ENCODE assay signal across 8 mouse cellular contexts in the genomic region with DNA sequence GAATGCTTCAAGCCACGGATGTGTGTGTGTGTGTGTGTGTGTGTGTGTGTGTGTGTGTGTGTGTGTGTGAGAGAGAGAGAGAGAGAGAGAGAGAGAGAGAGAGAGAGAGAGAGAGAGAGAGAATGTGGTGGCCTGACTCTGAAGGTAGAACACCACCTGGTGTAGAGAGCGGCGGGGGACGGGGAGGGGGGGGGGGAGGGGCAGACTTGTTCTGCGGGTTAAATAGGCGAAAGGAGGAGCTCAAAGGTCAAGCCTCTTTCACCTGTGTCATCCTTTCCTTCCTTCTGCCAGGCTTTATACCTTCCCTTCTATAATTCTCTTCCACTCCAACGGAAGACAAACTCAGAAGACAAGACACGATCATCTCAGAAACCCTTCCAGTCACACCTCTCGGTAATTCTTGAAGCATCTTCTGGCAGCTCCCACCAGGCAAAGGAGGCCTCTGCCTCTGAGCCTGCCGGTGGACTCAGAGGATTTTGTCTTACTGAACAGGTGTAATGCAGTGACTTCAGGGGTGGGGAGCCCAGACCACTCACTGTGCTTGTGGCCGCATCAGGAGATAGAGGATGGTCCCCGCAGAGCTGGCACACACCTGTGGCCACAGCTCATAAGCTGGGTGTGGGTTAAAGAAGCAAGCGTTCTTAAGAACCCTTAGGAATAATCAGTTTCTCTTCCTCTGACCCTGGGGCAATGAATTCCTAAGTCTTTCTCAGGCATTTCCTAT. TPM values are rescaled to one million over a fixed set of nuclear protein-coding genes. Genes with fewer than 3 reads are reported as not detected.
DNase-seq lines count a peak whose midpoint lies in the region; ATAC-seq and TF ChIP-seq lines count a peak whose summit lies in the region.

No protein-coding gene starts in this region.

- peak overlapping the region; percentile 74 for H3K4me2 ChIP-seq in kidney, embryonic 16.5 days (replicated peaks; ENCODE audit: low read depth, low read length)
- H3K4me2 ChIP-seq in embryonic facial prominence, embryonic 14.5 days (ENCODE audit: low read depth, low read length): peak overlapping the region; percentile 98
- H3K4me2 ChIP-seq in intestine, postnatal 0 days (replicated peaks; ENCODE audit: low read depth): peak overlapping the region; percentile 93
- H3K4me2 ChIP-seq in neural tube, embryonic 13.5 days: peak overlapping the region; percentile 97

- 21% methylated on average over 10 of the region's 13 CpGs for WGBS in kidney, embryonic 16.5 days
- 25% methylated on average over 11 of the region's 13 CpGs for WGBS in embryonic facial prominence, embryonic 14.5 days
- WGBS in intestine, postnatal 0 days: 17% methylated on average over 8 of the region's 13 CpGs
- WGBS in neural tube, embryonic 13.5 days: 24% methylated on average over 10 of the region's 13 CpGs

- peak overlapping the region; percentile 69 for H3K4me3 ChIP-seq in kidney, embryonic 16.5 days (ENCODE audit: low read length)
- peak overlapping the region; percentile 56 for H3K4me3 ChIP-seq in embryonic facial prominence, embryonic 14.5 days (ENCODE audit: low read depth, low read length)
- peak overlapping the region; percentile 58 for H3K4me3 ChIP-seq in intestine, postnatal 0 days (ENCODE audit: low read depth, low read length)
- H3K4me3 ChIP-seq in neural tube, embryonic 13.5 days: peak overlapping the region; percentile 56

- H3K27me3 ChIP-seq in kidney, embryonic 16.5 days (ENCODE audit: insufficient read depth, low read length): no peaks in the 10 kb centered on the region
- peaks cover 7% of the 10 kb centered on the region; the same call in 1 of the 2 replicates for H3K27me3 ChIP-seq in embryonic facial prominence, embryonic 14.5 days (replicated peaks; ENCODE audit: control insufficient read depth, insufficient read depth, low read length)
- no peaks in the 10 kb centered on the region for H3K27me3 ChIP-seq in intestine, postnatal 0 days (replicated peaks; ENCODE audit: control insufficient read depth, insufficient read depth, low read length)
- peaks cover 17% of the 10 kb centered on the region for H3K27me3 ChIP-seq in neural tube, embryonic 13.5 days

- no peaks in the 10 kb centered on the region for H3K9me3 ChIP-seq in kidney, embryonic 16.5 days (ENCODE audit: low read length)
- no peaks in the 10 kb centered on the region for H3K9me3 ChIP-seq in embryonic facial prominence, embryonic 14.5 days (ENCODE audit: control insufficient read depth, low read length)
- H3K9me3 ChIP-seq in intestine, postnatal 0 days (ENCODE audit: control insufficient read depth): no peaks in the 10 kb centered on the region
- H3K9me3 ChIP-seq in neural tube, embryonic 13.5 days: no peaks in the 10 kb centered on the region

- no peaks in the 10 kb centered on the region for H3K36me3 ChIP-seq in kidney, embryonic 16.5 days (ENCODE audit: insufficient read depth, low read length)
- no peaks in the 10 kb centered on the region for H3K36me3 ChIP-seq in embryonic facial prominence, embryonic 14.5 days (ENCODE audit: control insufficient read depth, insufficient read depth, low read length)
- H3K36me3 ChIP-seq in intestine, postnatal 0 days (ENCODE audit: control insufficient read depth, insufficient read depth): no peaks in the 10 kb centered on the region
- no peaks in the 10 kb centered on the region for H3K36me3 ChIP-seq in neural tube, embryonic 13.5 days

- peaks cover 10% of the 10 kb centered on the region; the same call in 1 of the 2 replicates for H3K4me1 ChIP-seq in kidney, embryonic 16.5 days (ENCODE audit: insufficient read depth, low read length)
- H3K4me1 ChIP-seq in embryonic facial prominence, embryonic 14.5 days (ENCODE audit: control insufficient read depth, insufficient read depth, low read length): no peaks in the 10 kb centered on the region
- peaks cover 6% of the 10 kb centered on the region; the same call in 1 of the 2 replicates for H3K4me1 ChIP-seq in intestine, postnatal 0 days (replicated peaks; ENCODE audit: control insufficient read depth, insufficient read depth, low read length)
- peaks cover 14% of the 10 kb centered on the region for H3K4me1 ChIP-seq in neural tube, embryonic 13.5 days (replicated peaks)

- no peak overlapping the region for H3K27ac ChIP-seq in kidney, embryonic 16.5 days (ENCODE audit: low read length)
- H3K27ac ChIP-seq in embryonic facial prominence, embryonic 14.5 days (replicated peaks; ENCODE audit: low read depth, low read length): no peak overlapping the region
- peak overlapping the region; percentile 16 for H3K27ac ChIP-seq in intestine, postnatal 0 days (ENCODE audit: low read depth, low read length)
- no peak overlapping the region for H3K27ac ChIP-seq in neural tube, embryonic 13.5 days (replicated peaks)

- no peak for TF ChIP-seq CTCF in intestine, postnatal 0 days (IDR thresholded peaks at IDR 0.05; ENCODE audit: low read depth)

- DNase-seq in kidney, adult 18-20 months: no peak
- DNase-seq in embryonic facial prominence, embryonic 14.5 days (ENCODE audit: low spot score): no peak
- no peak for DNase-seq in spleen, postnatal 4 days (ENCODE audit: low spot score in 2 of 2)
- no peak for DNase-seq in ovary, postnatal 14 days (ENCODE audit: low spot score)
- DNase-seq in layer of hippocampus, adult 18-20 months (ENCODE audit: low spot score in 2 of 2): no peak

- ATAC-seq in kidney, embryonic 16.5 days (ENCODE audit: low FRiP score, low TSS enrichment): no peak
- no peak for ATAC-seq in embryonic facial prominence, embryonic 14.5 days (ENCODE audit: low read depth)
- ATAC-seq in intestine, postnatal 0 days: peak; percentile 62
- no peak for ATAC-seq in neural tube, embryonic 13.5 days (ENCODE audit: low read depth)

- H3K9ac ChIP-seq in kidney, embryonic 16.5 days (replicated peaks; ENCODE audit: low read length): peak overlapping the region; percentile 64
- peak overlapping the region; percentile 74 for H3K9ac ChIP-seq in embryonic facial prominence, embryonic 14.5 days (ENCODE audit: low read depth, low read length)
- peak overlapping the region; percentile 31; the same call in 1 of the 2 replicates for H3K9ac ChIP-seq in intestine, postnatal 0 days (ENCODE audit: low read depth, low read length)
- H3K9ac ChIP-seq in neural tube, embryonic 13.5 days: peak overlapping the region; percentile 78

RNA-seq across cellular contexts. Expression of gene Stard13, which starts 0.9 kb away (rescaled TPM):
- polyA plus RNA-seq in kidney, embryonic 16.5 days (2015; fragmentation: Nextera tagmentation; extraction: Ambion mirVana): 12.0 and 12.2 TPM in 2 replicates
- polyA plus RNA-seq in embryonic facial prominence, embryonic 14.5 days (2014; fragmentation: Nextera tagmentation; extraction: Ambion mirVana): 13.3 and 13.6 TPM in 2 replicates
- 3.7 and 5.1 TPM in 2 replicates for polyA plus RNA-seq in intestine, postnatal 0 days (2015; fragmentation: Nextera tagmentation; extraction: Ambion mirVana)
- 8.5 and 10.0 TPM in 2 replicates for polyA plus RNA-seq in neural tube, embryonic 13.5 days (2015; fragmentation: Nextera tagmentation; extraction: Ambion mirVana)
- 10 to 100 TPM; 20.8 to 26.2 TPM for total RNA-seq in layer of hippocampus, adult 18-20 months (2021)
